Mouse (Mus musculus) hindbrain, postnatal 0 days (tissue): ENCODE data around the gene Dzank1. TPM values are rescaled to one million over a fixed set of nuclear protein-coding genes. Genes with fewer than 3 reads are reported as not detected.

Source experiments
- ATAC-seq: fragments of 200-750 bp; cut with Nextera tagmentation; 2 replicates; pipeline ENCODE4 v1.8.0; 2017; ENCODE audit warnings: mild to moderate bottlenecking, moderate TSS enrichment, moderate library complexity
- DNase-seq: peaks from one replicate; pipeline ENCODE4 v3.0.0-alpha.2; 2015; ENCODE audit warnings: low spot score
- H3K27ac ChIP-seq: fragments of 300-500 bp; sonication (generic); 2 replicates; pipeline ENCODE4 v1.5.1; 2014; ENCODE audit warnings: mild to moderate bottlenecking
- H3K27me3 ChIP-seq: fragments of 300-500 bp; sonication (generic); 2 replicates; pipeline ENCODE4 v1.6.1; 2014; ENCODE audit warnings: low read length, mixed read lengths; ENCODE audit not compliant: insufficient read depth
- H3K36me3 ChIP-seq: fragments of 300-500 bp; sonication (generic); 2 replicates; pipeline ENCODE4 v1.6.1; 2014; ENCODE audit warnings: low read length, mixed read lengths; ENCODE audit not compliant: insufficient read depth
- H3K4me1 ChIP-seq: fragments of 300-500 bp; sonication (generic); 2 replicates; pipeline ENCODE4 v1.6.1; 2014; ENCODE audit warnings: antibody characterized with exemption, low read length, mixed read lengths; ENCODE audit not compliant: insufficient read depth
- H3K4me2 ChIP-seq: fragments of 300-500 bp; sonication (generic); 2 replicates; pipeline ENCODE4 v1.6.1; 2014; ENCODE audit warnings: low read depth, mild to moderate bottlenecking, low read length, moderate library complexity, mixed read lengths
- H3K4me3 ChIP-seq: fragments of 300-500 bp; sonication (generic); 2 replicates; pipeline ENCODE4 v1.5.1; 2014; ENCODE audit warnings: low read length
- H3K9ac ChIP-seq: fragments of 300-500 bp; sonication (generic); replicated peaks from 2 replicates; pipeline ENCODE4 v1.6.1; 2014; ENCODE audit warnings: mild to moderate bottlenecking, low read length, moderate library complexity, mixed read lengths
- H3K9me3 ChIP-seq: fragments of 300-500 bp; sonication (generic); 2 replicates; pipeline ENCODE4 v1.6.1; 2016; ENCODE audit warnings: low read length, mixed read lengths
- CTCF ChIP-seq: IDR thresholded peaks from 2 replicates; pipeline ENCODE4 v1.5.1; 2016; ENCODE audit warnings: antibody characterized with exemption, control low read depth, low read depth
- WGBS: fragments of 180-500 bp; shearing (Covaris S2); extraction: QIAGEN DNeasy Blood & Tissue Kit; methylation state at CpG from one replicate; pipeline ENCODE4 v1.1.7; 2014; 5-methylcytosine and 5-hydroxymethylcytosine counted together
- polyA plus RNA-seq: library from polyadenylated mRNA; unstranded; fragments of >200 nt; fragmentation: Nextera tagmentation; extraction: Ambion mirVana; gene quantifications from 2 replicates; pipeline ENCODE4 v1.2.1, GENCODE M21; 2015
- total RNA-seq: library from RNA; depleted of rRNA; stranded (reverse); fragments of >200 nt; gene quantifications from 2 replicates; pipeline ENCODE4 v1.2.3, GENCODE M21; 2014; rRNA removed

Gene Dzank1
- total RNA-seq (29.1 and 30.7 TPM in 2 replicates), polyA plus RNA-seq (22.7 and 24.2 TPM in 2 replicates)

DNA sequence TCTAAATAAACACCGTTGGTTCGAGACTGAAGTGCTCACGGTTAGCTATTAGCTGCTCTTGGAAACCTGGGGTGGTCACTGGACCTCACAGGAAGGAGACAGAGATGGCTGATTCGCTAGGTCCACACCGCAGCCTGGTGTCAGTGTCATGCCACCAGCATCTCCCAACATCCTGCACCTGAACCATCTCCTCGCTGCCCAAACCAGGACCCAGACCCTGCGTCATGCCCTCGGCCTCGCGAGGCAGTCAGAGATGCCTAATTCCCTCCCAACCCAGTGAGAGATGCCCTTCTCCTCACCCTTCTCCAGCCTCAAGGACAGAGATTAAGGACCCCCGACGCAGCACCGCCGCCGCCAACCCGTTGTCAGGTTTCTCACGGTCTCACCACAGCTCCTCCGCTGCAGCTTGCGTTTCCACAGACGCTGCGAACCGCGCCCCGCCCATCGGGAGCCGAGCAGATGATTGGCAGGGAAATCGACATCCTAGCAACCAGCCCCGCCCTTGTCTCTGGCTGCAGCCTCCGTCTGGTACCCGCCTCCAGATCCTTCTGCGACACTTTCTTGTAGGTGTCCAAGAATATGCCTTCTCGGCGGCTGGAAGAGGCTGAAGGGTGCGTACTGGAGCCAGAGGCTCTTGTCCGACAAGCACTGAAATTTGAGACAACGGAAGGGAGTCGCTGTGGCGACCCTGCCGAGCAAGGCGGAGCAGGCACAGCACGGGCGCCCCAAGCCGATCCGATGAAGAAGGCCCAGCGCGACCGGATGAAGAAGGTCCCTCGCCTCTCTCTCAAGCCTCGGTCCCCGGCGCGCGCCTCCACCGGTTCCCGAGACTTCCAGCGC lies at the start of gene Dzank1, which contains the start of gene Polr3f:
Gene Dzank1, minus strand, starts transcription at position 434 of the 840 bp plus-strand sequence.
Gene Polr3f, plus strand, starts transcription at position 738 of the 840 bp plus-strand sequence.
- ATAC-seq (peak; percentile 98), DNase-seq (peak; percentile 98)
- H3K27ac ChIP-seq, result peak within 1 kb of the TSS; percentile 97
- no peaks in the 10 kb centered on the region for H3K27me3 ChIP-seq
- peaks cover 4% of the 10 kb centered on the region; the same call in 1 of the 2 replicates for H3K36me3 ChIP-seq
- peak within 1 kb of the TSS; percentile 98 for H3K4me3 ChIP-seq
- peak within 1 kb of the TSS; percentile 93 for H3K9ac ChIP-seq
- peak within 1 kb of the TSS; percentile 88 for H3K4me2 ChIP-seq
- under 1% methylated on average over 55 of the region's 56 CpGs for WGBS
- peaks cover 5% of the 10 kb centered on the region; the same call in 1 of the 2 replicates for H3K4me1 ChIP-seq
- H3K9me3 ChIP-seq, result no peaks in the 10 kb centered on the region
- peak; percentile 19; the same call in 1 of the 2 replicates for TF ChIP-seq CTCF

DNA sequence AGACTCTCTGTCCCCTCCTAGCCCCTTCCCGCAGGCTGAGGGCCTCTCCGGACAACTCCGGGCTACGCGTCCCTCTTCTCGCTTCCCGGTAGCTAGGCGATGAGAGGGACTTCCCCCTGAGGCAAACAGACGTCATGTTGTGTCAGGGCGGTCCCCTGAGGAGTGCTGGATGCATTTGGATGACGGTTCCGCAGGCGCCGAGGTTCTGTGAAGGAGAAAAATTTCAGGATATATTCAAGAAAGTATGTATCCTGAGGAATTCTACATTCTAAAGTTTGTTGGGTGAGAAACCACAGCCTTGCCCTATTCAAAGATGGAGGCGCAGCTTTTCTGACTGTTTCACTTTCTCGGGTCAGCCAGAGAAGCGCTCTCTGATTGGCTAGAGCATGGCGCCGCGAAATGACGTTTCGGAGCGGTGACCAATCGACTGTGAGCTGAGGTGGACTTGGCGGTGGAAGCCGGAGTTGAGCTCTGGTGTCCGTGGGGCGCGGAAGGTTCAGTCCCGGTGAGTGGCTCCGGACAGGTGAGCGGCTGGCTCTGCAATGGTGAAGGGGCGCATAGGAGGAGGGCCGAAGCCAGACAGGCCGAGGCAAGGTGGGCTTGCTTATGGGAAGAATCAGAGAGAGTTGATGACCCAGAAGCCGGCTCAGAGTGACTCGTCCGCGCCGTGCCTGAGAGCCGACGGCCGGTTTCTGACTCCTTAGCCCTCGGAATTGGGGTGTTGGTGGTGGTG lies 28.8 kb upstream of the Dzank1 start, which contains the start of gene Sec23b:
Gene Sec23b, plus strand, starts transcription at position 410 of the 733 bp plus-strand sequence.
- H3K9ac ChIP-seq, result peak within 1 kb of the TSS; percentile 58
- WGBS, result under 1% methylated on average over 44 of the region's 44 CpGs
- no peak; the same call in 1 of the 2 replicates for TF ChIP-seq CTCF

GRCm38 (mm10) chr2:144555286-144555819 lies 28.1 kb upstream of the Dzank1 start:
- H3K9me3 ChIP-seq, result no peaks in the 10 kb centered on the region
- no peaks in the 10 kb centered on the region for H3K36me3 ChIP-seq
- peak overlapping the region; percentile 81 for H3K4me2 ChIP-seq
- no peak for TF ChIP-seq CTCF
- peak overlapping the region; percentile 58 for H3K9ac ChIP-seq
- H3K27me3 ChIP-seq, result no peaks in the 10 kb centered on the region
- WGBS, result 2% methylated on average over 14 of the region's 14 CpGs
- H3K27ac ChIP-seq, result peak overlapping the region; percentile 90
- H3K4me1 ChIP-seq, result peaks cover 6% of the 10 kb centered on the region
- peak overlapping the region; percentile 83 for H3K4me3 ChIP-seq
- DNase-seq (peak; percentile 5), ATAC-seq (no peak)

More for the DNA sequence above, 28.8 kb upstream of the Dzank1 start, which contains the start of gene Sec23b:
- H3K4me3 ChIP-seq, result peak within 1 kb of the TSS; percentile 83
- H3K36me3 ChIP-seq, result no peaks in the 10 kb centered on the region
- no peaks in the 10 kb centered on the region for H3K27me3 ChIP-seq
- H3K27ac ChIP-seq, result peak within 1 kb of the TSS; percentile 90
- H3K9me3 ChIP-seq, result no peaks in the 10 kb centered on the region
- H3K4me1 ChIP-seq, result peaks cover 6% of the 10 kb centered on the region
- peak; percentile 98 for ATAC-seq
- DNase-seq, result peak; percentile 98
- peak within 1 kb of the TSS; percentile 81 for H3K4me2 ChIP-seq

GRCm38 (mm10) chr2:144553905-144554304 lies 26.7 kb upstream of the Dzank1 start:
- Histone ChIP-seq H3K27ac (no peak overlapping the region), H3K4me2 (no peak overlapping the region), H3K9me3 (no peaks in the 10 kb centered on the region), H3K4me3 (no peak overlapping the region), H3K9ac (no peak overlapping the region), H3K27me3 (no peaks in the 10 kb centered on the region), H3K36me3 (no peaks in the 10 kb centered on the region), H3K4me1 (peaks cover 6% of the 10 kb centered on the region)
- 94% methylated on average over 3 of the region's 3 CpGs for WGBS
- DNase-seq (no peak), ATAC-seq (no peak)
- no peak for TF ChIP-seq CTCF

- no peaks in the 10 kb centered on the region; the same call in 1 of the 2 replicates for H3K4me1 ChIP-seq
- no peaks in the 10 kb centered on the region for H3K27me3 ChIP-seq
- peak within 1 kb of the TSS; percentile 80 for H3K27ac ChIP-seq
- DNase-seq (peak; percentile 91), ATAC-seq (peak; percentile 96)
- WGBS, result under 1% methylated on average over 17 of the region's 17 CpGs
- H3K9me3 ChIP-seq, result no peaks in the 10 kb centered on the region
- peaks cover 18% of the 10 kb centered on the region for H3K36me3 ChIP-seq
- no peak for TF ChIP-seq CTCF
- H3K9ac ChIP-seq, result peak within 1 kb of the TSS; percentile 74
- H3K4me3 ChIP-seq, result peak within 1 kb of the TSS; percentile 58
- peak within 1 kb of the TSS; percentile 67 for H3K4me2 ChIP-seq
These were observed 23.3 kb upstream of the Dzank1 start, which contains the start of gene Rbbp9 for GRCm38 (mm10) chr2:144550529-144550928. Gene Rbbp9 (minus strand): TSS chr2:144550869.

DNA sequence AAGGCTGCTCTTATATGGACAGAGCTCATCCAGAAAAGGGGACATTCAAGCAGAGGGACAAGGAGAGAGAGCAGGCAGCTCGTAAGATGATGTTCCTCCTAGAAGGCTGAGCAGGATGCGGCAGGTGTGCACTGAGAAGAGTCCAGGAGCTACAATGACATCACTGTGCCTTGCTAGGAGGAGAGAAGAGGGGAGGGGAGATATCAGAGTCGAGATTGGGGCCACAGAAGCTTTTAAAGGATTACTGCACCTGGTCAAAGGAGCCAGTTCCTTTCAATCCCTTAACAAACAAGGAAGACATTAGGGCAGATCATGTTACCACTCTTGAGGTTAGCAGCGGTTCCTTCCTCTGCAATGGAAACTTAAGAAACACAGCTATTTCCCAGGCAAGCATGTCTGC lies 20.3 kb upstream of the Dzank1 start:
- H3K9ac ChIP-seq, result no peak overlapping the region
- H3K4me3 ChIP-seq, result no peak overlapping the region
- WGBS, result 87% methylated on average over 4 of the region's 4 CpGs
- TF ChIP-seq CTCF, result no peak
- no peak overlapping the region for H3K27ac ChIP-seq
- no peak overlapping the region for H3K4me2 ChIP-seq
- H3K4me1 ChIP-seq, result no peaks in the 10 kb centered on the region
- ATAC-seq (no peak), DNase-seq (no peak)
- H3K36me3 ChIP-seq, result peaks cover 28% of the 10 kb centered on the region
- H3K9me3 ChIP-seq, result no peaks in the 10 kb centered on the region
- H3K27me3 ChIP-seq, result no peaks in the 10 kb centered on the region
